Mouse (Mus musculus) liver, postnatal 0 days (tissue): ENCODE measurements around the gene Iqgap1. TPM values are rescaled to one million over a fixed set of nuclear protein-coding genes. Genes with fewer than 3 reads are reported as not detected.

ENCODE experiments used
- ATAC-seq: fragments of 200-750 bp; cut with Nextera tagmentation; 2 replicates; pipeline ENCODE4 v1.8.0; 2017; ENCODE audit warnings: mild to moderate bottlenecking, moderate library complexity
- DNase-seq: peaks from one replicate; pipeline ENCODE4 v3.0.0-alpha.2; 2016
- H3K27ac ChIP-seq: fragments of 300-500 bp; sonication (generic); 2 replicates; pipeline ENCODE4 v1.5.1; 2014; ENCODE audit warnings: antibody characterized with exemption, moderate library complexity, mild to moderate bottlenecking, low read depth
- H3K27me3 ChIP-seq: fragments of 300-500 bp; sonication (generic); 2 replicates; pipeline ENCODE4 v1.6.1; 2014; ENCODE audit warnings: low read length, control low read depth, mixed read lengths; ENCODE audit not compliant: insufficient read depth
- H3K36me3 ChIP-seq: fragments of 300-500 bp; sonication (generic); replicated peaks from 2 replicates; pipeline ENCODE4 v1.6.1; 2014; ENCODE audit warnings: mild to moderate bottlenecking, control low read depth, low read length, moderate library complexity, mixed read lengths; ENCODE audit not compliant: insufficient read depth
- H3K4me1 ChIP-seq: fragments of 300-500 bp; sonication (generic); 2 replicates; pipeline ENCODE4 v1.6.1; 2014; ENCODE audit warnings: antibody characterized with exemption, mild to moderate bottlenecking, control low read depth; ENCODE audit not compliant: insufficient read depth
- H3K4me2 ChIP-seq: fragments of 300-500 bp; sonication (generic); 2 replicates; pipeline ENCODE4 v1.6.1; 2014; ENCODE audit warnings: low read depth, mild to moderate bottlenecking, low read length, moderate library complexity, mixed read lengths
- H3K4me3 ChIP-seq: fragments of 300-500 bp; sonication (generic); 2 replicates; pipeline ENCODE4 v1.5.1; 2014; ENCODE audit warnings: low read depth, low read length
- H3K9ac ChIP-seq: fragments of 300-500 bp; sonication (generic); replicated peaks from 2 replicates; pipeline ENCODE4 v1.6.1; 2014; ENCODE audit warnings: mild to moderate bottlenecking, moderate library complexity
- H3K9me3 ChIP-seq: fragments of 300-500 bp; sonication (generic); 2 replicates; pipeline ENCODE4 v1.6.1; 2016; ENCODE audit warnings: mild to moderate bottlenecking, control low read depth, low read length, mixed read lengths
- CTCF ChIP-seq: sonication (generic); IDR thresholded peaks from 2 replicates; pipeline ENCODE4 v1.5.1; 2016; ENCODE audit warnings: antibody characterized with exemption, low read depth
- EP300 ChIP-seq: IDR thresholded peaks from 2 replicates; pipeline ENCODE4 v1.6.1; 2016; ENCODE audit warnings: antibody characterized with exemption, low read depth, mild to moderate bottlenecking
- WGBS: fragments of 180-500 bp; shearing (Covaris S2); extraction: QIAGEN DNeasy Blood & Tissue Kit; methylation state at CpG from one replicate; pipeline ENCODE4 v1.1.7; 2014; ENCODE audit not compliant: insufficient replicate concordance; 5-methylcytosine and 5-hydroxymethylcytosine counted together
- polyA plus RNA-seq: library from polyadenylated mRNA; unstranded; fragments of >200 nt; fragmentation: Nextera tagmentation; extraction: Ambion mirVana; gene quantifications from 2 replicates; pipeline ENCODE4 v1.2.1, GENCODE M21; 2015

The Iqgap1 gene
- polyA plus RNA-seq, 1 experiment from 2014 or later: 13.6 TPM

- H3K4me2 ChIP-seq: no peak overlapping the region
- ATAC-seq: no peak
- no peaks in the 10 kb centered on the region for H3K36me3 ChIP-seq
- H3K27ac ChIP-seq: no peak overlapping the region
- no peaks in the 10 kb centered on the region for H3K27me3 ChIP-seq
- H3K4me3 ChIP-seq: no peak overlapping the region
- TF ChIP-seq CTCF (peak; percentile 92), EP300 (no peak)
- peaks cover 10% of the 10 kb centered on the region for H3K4me1 ChIP-seq
- no peaks in the 10 kb centered on the region for H3K9me3 ChIP-seq
- 13% methylated on average over 6 of the region's 6 CpGs for WGBS
- H3K9ac ChIP-seq: no peak overlapping the region
- DNase-seq: peak; percentile 81
These were observed 31.4 kb upstream of the Iqgap1 start for GRCm38 (mm10) chr7:80857181-80857580.

DNA sequence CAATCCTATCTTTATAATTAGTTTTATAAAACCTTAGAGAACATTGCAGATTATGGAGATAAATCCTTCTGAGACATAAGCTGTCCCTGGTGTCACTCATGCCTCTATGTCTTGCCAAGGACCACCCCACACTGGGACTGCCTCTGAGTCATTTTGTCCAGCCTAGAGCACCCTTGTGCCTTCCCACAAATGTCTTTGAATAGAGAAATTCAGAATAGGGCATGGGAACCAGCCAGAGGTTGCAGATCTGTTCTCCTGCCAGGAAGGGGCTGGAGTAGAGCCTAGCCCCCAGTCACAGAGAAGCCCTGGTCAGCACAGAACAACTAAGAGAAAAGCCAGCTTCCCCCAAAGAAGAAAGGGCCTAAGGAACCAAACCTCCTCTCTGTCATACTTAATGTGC lies 29.5 kb upstream of the Iqgap1 start:
- DNase-seq (no peak), ATAC-seq (no peak)
- no peak overlapping the region for H3K9ac ChIP-seq
- H3K36me3 ChIP-seq: no peaks in the 10 kb centered on the region
- TF ChIP-seq EP300 (no peak), CTCF (no peak)
- no peak overlapping the region for H3K4me3 ChIP-seq
- H3K9me3 ChIP-seq: no peaks in the 10 kb centered on the region
- H3K4me2 ChIP-seq: no peak overlapping the region
- H3K27ac ChIP-seq: no peak overlapping the region
- H3K4me1 ChIP-seq: peaks cover 3% of the 10 kb centered on the region; the same call in 1 of the 2 replicates
- H3K27me3 ChIP-seq: no peaks in the 10 kb centered on the region

DNA sequence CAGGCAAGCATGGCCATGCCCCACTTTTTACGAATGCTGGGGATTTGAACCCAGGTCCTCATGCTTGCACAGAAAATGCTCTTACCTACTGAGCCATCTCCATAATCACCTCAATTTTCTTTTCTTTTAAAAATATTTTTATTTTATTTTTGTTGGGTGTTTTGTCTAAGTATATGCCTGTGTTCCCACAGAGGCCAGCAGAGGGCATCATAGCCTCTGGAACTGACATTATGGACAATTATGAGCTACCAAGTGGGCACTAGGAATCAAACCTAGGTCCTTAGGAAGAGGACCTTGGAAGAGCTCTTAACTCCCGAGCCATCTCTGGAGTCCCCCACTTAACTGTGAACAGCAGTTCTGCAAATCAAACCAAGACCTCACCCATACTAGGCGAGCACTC lies 27.4 kb upstream of the Iqgap1 start:
- no peak for ATAC-seq
- Histone ChIP-seq H3K36me3 (no peaks in the 10 kb centered on the region), H3K9me3 (no peaks in the 10 kb centered on the region), H3K27me3 (no peaks in the 10 kb centered on the region), H3K4me2 (no peak overlapping the region), H3K9ac (no peak overlapping the region), H3K4me1 (no peaks in the 10 kb centered on the region), H3K4me3 (no peak overlapping the region), H3K27ac (no peak overlapping the region)
- WGBS: 88% methylated on average over 3 of the region's 3 CpGs
- no peak for DNase-seq
- peak; percentile 39 for TF ChIP-seq CTCF
- TF ChIP-seq EP300: no peak

DNA sequence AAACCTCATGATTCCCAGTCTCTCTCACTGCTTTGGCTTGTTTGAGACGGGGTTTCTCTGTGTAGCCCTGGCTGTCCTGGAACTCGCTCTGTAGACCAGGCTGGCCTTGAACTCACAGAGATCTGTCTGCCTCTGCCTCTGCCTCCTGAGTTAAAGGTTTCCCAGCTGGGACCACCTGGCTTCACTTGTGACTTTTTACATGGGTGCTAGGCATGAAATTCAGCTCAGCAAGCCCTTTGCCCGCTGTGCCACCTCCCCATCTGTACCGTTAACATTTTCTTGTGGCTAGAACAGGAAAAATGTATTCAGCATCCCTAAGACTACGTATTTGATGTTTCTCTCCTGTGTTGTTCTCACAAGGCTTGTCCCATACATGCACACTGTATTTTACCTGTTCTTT lies 24.7 kb upstream of the Iqgap1 start:
- no peak overlapping the region for H3K9ac ChIP-seq
- TF ChIP-seq CTCF (no peak), EP300 (no peak)
- H3K4me3 ChIP-seq: no peak overlapping the region
- WGBS: 81% methylated on average over 5 of the region's 5 CpGs
- no peak overlapping the region for H3K27ac ChIP-seq
- H3K4me1 ChIP-seq: no peaks in the 10 kb centered on the region
- ATAC-seq: no peak
- H3K9me3 ChIP-seq: no peaks in the 10 kb centered on the region
- H3K4me2 ChIP-seq: no peak overlapping the region
- H3K36me3 ChIP-seq: no peaks in the 10 kb centered on the region
- no peaks in the 10 kb centered on the region for H3K27me3 ChIP-seq
- no peak for DNase-seq

- Histone ChIP-seq H3K9me3 (no peaks in the 10 kb centered on the region), H3K4me1 (no peaks in the 10 kb centered on the region), H3K4me2 (no peak overlapping the region), H3K27ac (no peak overlapping the region), H3K27me3 (no peaks in the 10 kb centered on the region), H3K4me3 (no peak overlapping the region), H3K9ac (no peak overlapping the region), H3K36me3 (no peaks in the 10 kb centered on the region)
- DNase-seq (peak; percentile 39), ATAC-seq (peak; percentile 65)
- 19% methylated on average over 4 of the region's 4 CpGs for WGBS
- TF ChIP-seq EP300 (no peak), CTCF (peak; percentile 97)
These were observed 23.9 kb upstream of the Iqgap1 start for GRCm38 (mm10) chr7:80849710-80850109.

DNA sequence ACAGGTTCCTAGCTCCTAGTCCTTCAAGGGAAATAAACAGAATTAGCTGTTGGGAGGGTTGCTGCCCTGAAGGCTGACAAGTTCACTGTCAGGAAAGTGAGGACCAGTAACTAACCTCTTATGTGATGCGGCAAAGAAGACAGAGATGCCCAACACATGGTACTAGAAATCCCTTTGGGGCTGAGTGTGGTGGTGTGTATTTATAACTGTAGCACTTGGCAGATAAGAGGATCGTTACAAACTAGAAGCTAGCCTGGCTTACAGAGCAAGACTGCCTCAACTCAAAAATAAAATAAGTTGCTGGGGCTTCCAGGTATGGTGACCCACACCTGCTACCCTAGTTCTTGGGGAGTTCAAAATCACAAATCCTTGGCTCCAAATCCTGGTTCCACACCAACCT lies 23.5 kb upstream of the Iqgap1 start:
- no peak overlapping the region for H3K4me2 ChIP-seq
- no peaks in the 10 kb centered on the region for H3K27me3 ChIP-seq
- no peaks in the 10 kb centered on the region for H3K36me3 ChIP-seq
- ATAC-seq (no peak), DNase-seq (no peak)
- H3K9ac ChIP-seq: no peak overlapping the region
- no peaks in the 10 kb centered on the region for H3K4me1 ChIP-seq
- H3K27ac ChIP-seq: no peak overlapping the region
- 55% methylated on average over 2 of the region's 2 CpGs for WGBS
- H3K4me3 ChIP-seq: no peak overlapping the region
- H3K9me3 ChIP-seq: no peaks in the 10 kb centered on the region
- no peak for TF ChIP-seq CTCF

DNA sequence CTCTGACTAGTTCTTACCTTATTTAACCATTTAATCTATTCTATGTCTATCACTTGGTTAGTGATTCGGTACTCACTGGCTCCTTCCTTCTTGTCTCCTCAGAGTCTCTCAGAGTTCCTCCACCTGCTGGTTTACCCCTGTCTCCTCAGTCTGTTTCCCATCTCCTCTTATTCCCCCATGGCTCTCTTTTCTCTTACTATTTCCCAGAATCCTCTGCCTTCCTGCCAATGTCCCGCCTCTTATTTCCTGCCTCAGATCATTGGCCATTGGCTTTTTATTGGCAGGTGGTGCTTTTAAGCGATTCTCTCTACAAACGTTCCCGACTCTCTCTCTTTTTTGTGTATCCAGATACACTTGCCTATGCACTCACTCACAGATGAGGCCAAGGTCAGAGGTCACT lies 20.9 kb upstream of the Iqgap1 start:
- Histone ChIP-seq H3K9ac (no peak overlapping the region), H3K36me3 (no peaks in the 10 kb centered on the region), H3K27ac (no peak overlapping the region), H3K4me3 (no peak overlapping the region), H3K4me2 (no peak overlapping the region), H3K4me1 (no peaks in the 10 kb centered on the region), H3K9me3 (no peaks in the 10 kb centered on the region), H3K27me3 (no peaks in the 10 kb centered on the region)
- WGBS: 82% methylated on average over 5 of the region's 5 CpGs
- DNase-seq (no peak), ATAC-seq (no peak)
- no peak for TF ChIP-seq EP300
- no peak for TF ChIP-seq CTCF
